Mouse (Mus musculus) heart, embryonic 16.5 days (tissue): ENCODE data around the gene Bmper. TPM values are rescaled to one million over a fixed set of nuclear protein-coding genes. Genes with fewer than 3 reads are reported as not detected.

Source experiments
- ATAC-seq: fragments of 200-750 bp; cut with Nextera tagmentation; replicated peaks from 2 replicates; pipeline ENCODE4 v1.8.0; 2017; ENCODE audit warnings: moderate number of reproducible peaks; ENCODE audit not compliant: insufficient read depth, low FRiP score; ENCODE audit errors: extremely low read depth
- H3K27ac ChIP-seq: fragments of 300-500 bp; sonication (generic); 2 replicates; pipeline ENCODE4 v1.5.1; 2014; ENCODE audit warnings: mild to moderate bottlenecking, low read length, control low read depth, moderate library complexity
- H3K27me3 ChIP-seq: fragments of 300-500 bp; sonication (generic); 2 replicates; pipeline ENCODE4 v1.6.1; 2014; ENCODE audit warnings: low read length, mixed read lengths; ENCODE audit not compliant: control insufficient read depth, insufficient read depth
- H3K36me3 ChIP-seq: fragments of 300-500 bp; sonication (generic); 2 replicates; pipeline ENCODE4 v1.6.1; 2014; ENCODE audit not compliant: control insufficient read depth, insufficient read depth
- H3K4me1 ChIP-seq: fragments of 300-500 bp; sonication (generic); 2 replicates; pipeline ENCODE4 v1.6.1; 2014; ENCODE audit warnings: low read length, mixed read lengths; ENCODE audit not compliant: control insufficient read depth, insufficient read depth
- H3K4me2 ChIP-seq: fragments of 300-500 bp; sonication (generic); 2 replicates; pipeline ENCODE4 v1.6.1; 2014; ENCODE audit warnings: low read depth, mild to moderate bottlenecking, control low read depth, low read length
- H3K4me3 ChIP-seq: fragments of 300-500 bp; sonication (generic); 2 replicates; pipeline ENCODE4 v1.5.1; 2014; ENCODE audit warnings: mild to moderate bottlenecking, control low read depth, low read length
- H3K9ac ChIP-seq: fragments of 300-500 bp; sonication (generic); 2 replicates; pipeline ENCODE4 v1.6.1; 2014; ENCODE audit warnings: low read length, control low read depth
- H3K9me3 ChIP-seq: fragments of 300-500 bp; sonication (generic); replicated peaks from 2 replicates; pipeline ENCODE4 v1.6.1; 2016; ENCODE audit warnings: low read length; ENCODE audit not compliant: control insufficient read depth
- WGBS: fragments of 180-500 bp; shearing (Covaris S2); extraction: QIAGEN DNeasy Blood & Tissue Kit; methylation state at CpG from one replicate; pipeline ENCODE4 v1.1.7; 2014; 5-methylcytosine and 5-hydroxymethylcytosine counted together
- polyA plus RNA-seq: library from polyadenylated mRNA; unstranded; fragments of >200 nt; fragmentation: Nextera tagmentation; extraction: Ambion mirVana; gene quantifications from 2 replicates; pipeline ENCODE4 v1.2.1, GENCODE M21; 2015

The Bmper gene
- polyA plus RNA-seq, 1 experiment from 2014 or later = 6.0 TPM

DNA sequence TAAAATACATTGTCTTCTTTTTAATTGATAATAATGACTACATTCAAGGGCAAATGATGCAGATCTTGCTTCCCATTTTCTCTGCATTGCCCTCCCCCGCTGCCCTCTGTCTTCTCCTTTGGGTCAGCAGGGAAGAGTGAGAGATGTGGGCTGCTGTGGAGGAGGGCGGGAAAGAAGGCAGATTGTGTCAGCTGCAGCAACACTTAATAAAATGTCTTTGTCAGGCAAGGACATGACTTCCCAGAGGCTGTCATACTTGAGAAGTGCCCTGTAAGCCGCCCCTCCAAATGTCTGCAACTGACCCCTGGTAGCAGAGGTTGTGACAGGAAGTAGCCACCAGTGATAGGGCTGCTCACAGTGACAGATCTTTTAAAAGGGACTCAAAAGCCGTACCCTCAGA, 83.3 kb downstream of the Bmper start:
- 55% methylated on average over 4 of the region's 4 CpGs for WGBS

DNA sequence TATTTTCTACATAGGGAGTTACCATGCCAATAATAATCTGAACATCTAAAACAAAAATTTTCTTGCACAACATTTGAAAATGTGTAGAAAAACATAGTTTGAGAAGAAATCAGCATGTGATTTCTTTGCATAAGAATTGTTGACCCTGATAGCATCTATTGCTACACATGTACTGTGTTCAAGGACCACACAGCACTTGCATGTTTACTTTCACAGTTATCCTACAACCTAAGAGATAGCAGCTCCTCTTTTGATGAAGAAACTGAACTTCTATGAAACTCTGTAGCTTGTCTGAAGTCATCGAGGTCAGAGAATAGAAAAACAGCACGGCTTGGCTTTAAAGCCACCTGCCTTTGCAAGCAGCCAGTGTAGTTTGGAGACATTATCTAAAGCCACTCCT, 85.0 kb downstream of the Bmper start:
- Histone ChIP-seq H3K36me3 (no peaks in the 10 kb centered on the region), H3K9ac (no peak overlapping the region), H3K4me3 (no peak overlapping the region), H3K27me3 (no peaks in the 10 kb centered on the region), H3K4me2 (no peak overlapping the region), H3K4me1 (no peaks in the 10 kb centered on the region), H3K9me3 (no peaks in the 10 kb centered on the region), H3K27ac (no peak overlapping the region)
- no peak for ATAC-seq
- WGBS = 82% methylated on average over 2 of the region's 2 CpGs

More for the DNA sequence above, 83.3 kb downstream of the Bmper start:
- H3K4me2 ChIP-seq = no peak overlapping the region
- H3K36me3 ChIP-seq = no peaks in the 10 kb centered on the region
- ATAC-seq = no peak
- H3K4me1 ChIP-seq = no peaks in the 10 kb centered on the region
- H3K4me3 ChIP-seq = no peak overlapping the region
- H3K9ac ChIP-seq = no peak overlapping the region
- H3K27ac ChIP-seq = no peak overlapping the region
- no peaks in the 10 kb centered on the region for H3K9me3 ChIP-seq
- no peaks in the 10 kb centered on the region for H3K27me3 ChIP-seq

DNA sequence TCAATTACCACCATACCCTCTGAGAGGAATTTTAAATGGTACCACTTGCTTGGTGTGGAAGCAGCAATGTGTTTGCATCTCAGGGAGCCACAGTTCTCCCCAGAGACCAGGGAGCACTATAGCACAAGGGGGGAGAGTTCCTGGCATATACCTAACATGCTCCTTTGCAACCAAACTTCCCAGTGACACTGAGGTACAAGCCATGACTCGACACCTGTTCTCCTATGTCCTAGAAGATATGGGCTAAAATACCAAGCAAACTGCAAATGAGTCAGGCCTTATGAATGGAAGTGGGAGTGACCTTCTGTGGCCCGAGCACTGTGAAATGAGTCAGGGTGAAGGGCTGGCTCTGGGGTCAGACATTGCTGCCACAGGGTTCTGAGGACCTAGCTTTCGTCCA, 88.1 kb downstream of the Bmper start:
- Histone ChIP-seq H3K27me3 (no peaks in the 10 kb centered on the region), H3K27ac (no peak overlapping the region), H3K4me2 (no peak overlapping the region), H3K36me3 (no peaks in the 10 kb centered on the region), H3K9me3 (no peaks in the 10 kb centered on the region), H3K4me3 (no peak overlapping the region), H3K4me1 (no peaks in the 10 kb centered on the region), H3K9ac (no peak overlapping the region)
- ATAC-seq = no peak
- 76% methylated on average over 3 of the region's 3 CpGs for WGBS

DNA sequence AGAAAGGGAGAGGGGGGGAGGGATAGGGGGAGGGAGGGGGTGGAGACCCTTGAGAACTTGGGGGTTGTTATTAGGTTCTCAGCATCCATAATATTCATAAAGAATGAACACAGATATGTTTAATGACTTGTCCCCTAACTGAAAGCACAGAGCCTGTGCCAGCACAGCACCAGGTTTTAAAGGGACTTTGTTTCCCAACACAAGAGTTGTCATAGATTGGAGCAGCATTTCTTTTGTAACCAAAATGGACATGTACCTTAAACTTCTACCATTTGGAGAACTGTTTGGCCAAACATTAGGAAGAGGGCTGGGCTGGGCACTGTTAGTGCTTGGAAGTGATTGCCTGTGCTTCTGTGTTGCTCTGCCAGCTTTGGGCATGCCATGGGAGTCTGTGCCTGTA, 89.1 kb downstream of the Bmper start:
- Histone ChIP-seq H3K4me1 (no peaks in the 10 kb centered on the region), H3K4me3 (no peak overlapping the region), H3K27me3 (no peaks in the 10 kb centered on the region), H3K27ac (no peak overlapping the region), H3K4me2 (no peak overlapping the region), H3K36me3 (no peaks in the 10 kb centered on the region), H3K9me3 (no peaks in the 10 kb centered on the region), H3K9ac (no peak overlapping the region)
- ATAC-seq = no peak

DNA sequence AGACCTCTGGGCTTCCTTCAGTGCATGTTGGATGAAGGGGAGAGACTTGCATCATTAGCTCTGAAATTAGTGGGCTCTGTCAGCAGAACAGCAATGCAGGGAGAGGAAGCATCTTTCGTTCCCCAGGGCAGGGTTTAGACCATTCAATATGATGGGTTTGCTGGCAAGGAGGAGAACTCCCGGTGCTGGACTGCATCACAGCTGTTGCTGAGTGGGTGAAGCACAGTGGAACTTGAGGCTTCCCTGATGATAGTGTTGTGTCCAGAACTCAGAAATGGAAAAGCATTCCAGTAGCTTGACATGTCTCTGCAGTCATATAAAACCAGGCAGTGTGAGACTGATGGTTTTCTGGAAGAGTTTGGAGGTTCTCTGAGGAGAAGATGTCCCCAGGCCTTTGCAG, 90.0 kb downstream of the Bmper start:
- Histone ChIP-seq H3K9me3 (no peaks in the 10 kb centered on the region), H3K4me2 (no peak overlapping the region), H3K4me3 (no peak overlapping the region), H3K27me3 (no peaks in the 10 kb centered on the region), H3K27ac (no peak overlapping the region), H3K9ac (no peak overlapping the region), H3K36me3 (no peaks in the 10 kb centered on the region), H3K4me1 (no peaks in the 10 kb centered on the region)
- 72% methylated on average over 2 of the region's 2 CpGs for WGBS
- no peak for ATAC-seq

DNA sequence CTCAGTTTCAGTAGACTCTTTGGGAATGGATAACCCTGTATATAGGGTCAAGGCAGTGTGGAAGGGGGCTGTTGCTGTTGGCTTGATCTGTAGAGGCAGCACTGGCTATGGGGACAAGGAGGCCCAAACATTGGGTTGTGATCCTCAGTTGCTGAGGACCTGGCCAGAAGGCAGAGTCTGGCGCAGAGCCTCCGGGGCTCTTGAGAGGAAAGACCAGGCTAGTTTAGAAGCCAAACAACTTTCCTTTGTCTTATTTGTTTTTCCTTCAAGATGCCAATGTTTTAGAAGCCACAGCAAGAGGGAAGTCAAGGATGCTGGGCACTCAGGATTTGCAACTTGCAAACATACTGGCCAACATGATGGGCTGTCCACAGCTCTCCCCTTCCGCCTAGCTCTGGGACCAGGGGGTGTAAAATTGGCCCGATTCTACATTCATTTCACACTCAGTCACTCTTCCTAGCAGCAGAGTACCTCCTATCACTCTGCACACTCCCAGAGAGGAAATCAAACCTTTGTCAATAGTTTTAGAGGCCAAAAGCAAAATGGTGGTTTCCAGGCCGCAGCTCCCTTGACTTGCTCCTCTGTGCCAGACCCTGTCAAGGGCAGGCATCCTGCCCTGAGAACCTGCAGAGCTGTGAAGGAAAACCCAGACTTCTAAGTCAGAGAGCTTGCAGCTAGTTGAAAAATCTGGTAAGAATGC, 92.9 kb downstream of the Bmper start:
- H3K27me3 ChIP-seq = no peaks in the 10 kb centered on the region
- H3K4me1 ChIP-seq = no peaks in the 10 kb centered on the region
- 88% methylated on average over 5 of the region's 5 CpGs for WGBS
- H3K4me2 ChIP-seq = no peak overlapping the region
- no peaks in the 10 kb centered on the region for H3K9me3 ChIP-seq
- no peak overlapping the region for H3K27ac ChIP-seq
- no peaks in the 10 kb centered on the region for H3K36me3 ChIP-seq
- H3K9ac ChIP-seq = no peak overlapping the region
- ATAC-seq = no peak
- H3K4me3 ChIP-seq = no peak overlapping the region

DNA sequence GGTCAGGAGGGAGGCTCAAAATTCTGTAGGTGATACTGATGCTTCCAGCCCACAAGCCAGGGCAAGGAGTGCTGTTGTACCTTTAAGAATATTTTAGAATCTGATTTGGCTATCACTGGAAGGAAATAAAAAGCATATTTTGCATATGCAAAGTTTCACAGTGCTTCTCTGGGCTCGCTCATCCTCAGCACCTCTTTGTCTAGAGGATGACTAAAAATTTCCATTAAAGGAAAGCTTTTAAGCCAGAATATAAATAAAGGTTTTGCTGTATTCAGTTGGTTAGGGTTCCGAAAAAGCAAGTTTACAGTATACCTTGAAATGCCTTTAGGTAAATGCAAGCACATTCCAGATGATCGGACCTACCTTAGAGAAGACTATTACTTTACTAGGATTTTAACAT, 105.0 kb downstream of the Bmper start:
- Histone ChIP-seq H3K4me1 (no peaks in the 10 kb centered on the region), H3K27ac (no peak overlapping the region), H3K4me3 (no peak overlapping the region), H3K4me2 (no peak overlapping the region), H3K27me3 (no peaks in the 10 kb centered on the region), H3K36me3 (no peaks in the 10 kb centered on the region), H3K9ac (no peak overlapping the region), H3K9me3 (no peaks in the 10 kb centered on the region)
- ATAC-seq = no peak
- WGBS = 87% methylated on average over 3 of the region's 3 CpGs

DNA sequence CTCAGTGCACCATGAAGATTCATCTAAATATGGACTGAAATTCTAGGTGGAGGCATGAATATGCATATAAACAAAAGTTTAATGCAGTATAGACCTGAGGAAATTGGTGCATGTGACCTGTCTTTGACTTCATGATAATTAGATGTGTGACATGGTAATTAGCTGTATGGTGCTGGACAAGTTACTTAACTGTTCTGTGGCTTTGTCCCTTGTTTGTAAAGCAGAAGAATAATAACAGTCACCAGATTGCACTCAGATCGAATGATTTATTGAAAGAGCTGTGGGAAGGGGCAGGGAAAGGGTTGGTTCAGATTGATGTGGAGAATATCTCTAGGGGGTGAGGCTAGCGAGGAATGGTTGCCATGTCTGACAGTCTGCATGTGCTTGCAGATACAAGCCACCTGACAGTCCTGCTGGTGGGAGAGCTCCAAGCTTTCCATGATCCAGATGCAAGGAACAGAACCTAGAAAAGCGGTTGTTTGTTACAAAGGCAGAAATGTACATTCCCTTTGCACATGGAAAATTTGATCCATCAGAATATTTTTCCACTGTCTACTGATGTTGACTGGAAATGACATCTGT, 110.3 kb downstream of the Bmper start:
- Histone ChIP-seq H3K9me3 (0 out of 2 replicates have a peak, but pooled peaks cover 3% of the 10 kb centered on the region), H3K4me3 (no peak overlapping the region)
- ATAC-seq = no peak

DNA sequence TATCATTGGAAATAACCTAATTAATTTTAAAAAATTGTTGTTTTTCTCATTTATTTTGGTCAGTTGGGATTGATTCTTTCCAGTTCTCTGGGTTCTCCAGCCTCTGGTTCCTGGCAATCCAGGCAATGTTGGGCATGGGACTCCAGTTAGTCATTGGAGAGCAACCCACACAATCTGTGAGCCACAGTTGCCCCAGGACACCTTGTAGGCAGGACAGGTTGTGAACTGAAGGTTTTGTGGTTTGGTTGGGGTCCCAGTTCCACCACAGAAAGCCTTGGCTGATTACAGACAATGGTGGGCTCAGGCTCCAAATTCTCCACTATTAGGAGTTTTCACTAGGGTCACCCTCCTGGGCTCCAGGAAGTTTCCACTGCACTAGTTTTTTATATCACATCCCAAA, 117.7 kb downstream of the Bmper start:
- Histone ChIP-seq H3K9me3 (0 out of 2 replicates have a peak, but pooled peaks cover 3% of the 10 kb centered on the region), H3K9ac (no peak overlapping the region), H3K27me3 (no peaks in the 10 kb centered on the region), H3K4me3 (no peak overlapping the region), H3K4me1 (peaks cover 7% of the 10 kb centered on the region), H3K4me2 (no peak overlapping the region), H3K27ac (no peak overlapping the region), H3K36me3 (no peaks in the 10 kb centered on the region)
- ATAC-seq = no peak

More for the DNA sequence above, 110.3 kb downstream of the Bmper start:
- H3K4me2 ChIP-seq = no peak overlapping the region
- WGBS = 72% methylated on average over 3 of the region's 3 CpGs
- no peak overlapping the region for H3K27ac ChIP-seq
- no peak overlapping the region for H3K9ac ChIP-seq
- no peaks in the 10 kb centered on the region for H3K36me3 ChIP-seq
- no peaks in the 10 kb centered on the region for H3K4me1 ChIP-seq
- no peaks in the 10 kb centered on the region for H3K27me3 ChIP-seq
